Mouse (Mus musculus) CH12.LX (cell line): ENCODE measurements around the gene Fxyd5.

Experiments
- CTCF ChIP-seq, 2 experiments: IDR thresholded peaks in 1 of 2; conservative IDR thresholded peaks in 1 of 2; 2 replicates each; pipeline ENCODE4 v1.5.1; 2011 to 2012; ENCODE audit warnings: low read depth in 2 of 2, low read length in 2 of 2, improper control_type of control experiment in 1 of 2, inconsistent platforms in 1 of 2, mild to moderate bottlenecking in 1 of 2, moderate library complexity in 1 of 2
- SIN3A ChIP-seq: IDR thresholded peaks from 2 replicates; pipeline ENCODE4 v1.6.1; 2012; ENCODE audit warnings: low read length, improper control_type of control experiment, inconsistent platforms

DNA sequence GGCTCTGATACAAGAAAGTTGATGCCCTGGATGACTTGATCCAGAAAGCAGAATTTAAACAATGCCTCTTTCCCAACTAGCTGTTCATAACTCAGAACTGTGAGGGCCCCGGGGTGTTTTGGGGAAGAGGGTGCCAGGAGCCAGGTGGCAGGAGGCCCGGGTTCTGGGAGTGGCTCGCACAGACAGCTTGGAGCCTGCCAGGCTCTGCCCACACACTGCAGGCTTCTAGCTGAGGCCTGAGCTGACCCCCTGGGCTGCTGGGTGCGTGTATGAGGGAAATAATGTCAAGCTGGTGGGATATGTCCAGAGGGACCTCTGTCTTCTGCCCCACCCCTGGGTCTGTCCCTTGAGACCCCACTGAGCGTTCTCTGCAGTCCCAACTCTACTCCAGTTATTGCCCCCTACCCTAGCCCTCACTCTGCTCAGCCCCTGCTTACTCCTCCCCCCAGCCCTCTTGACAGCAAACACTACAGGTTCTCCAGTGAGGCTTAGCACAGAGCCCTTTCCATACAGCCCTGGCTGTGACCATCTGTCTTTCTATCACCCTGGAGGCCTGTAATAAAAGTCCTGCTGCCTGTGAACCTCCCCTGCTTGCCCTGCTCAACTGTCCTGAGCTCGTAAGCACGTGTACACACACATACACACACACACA is 31.9 kb upstream of the Fxyd5 start:
- TF ChIP-seq SIN3A (no peak), CTCF (conservative IDR thresholded peaks at IDR 0.05 in 1 of 2, IDR thresholded peaks at IDR 0.05 in 1 of 2; ENCODE audit: low read depth in 2 of 2, low read length in 2 of 2) (no peak)
